Mouse (Mus musculus): Measurements from ENCODE around the gene AC129217.1. TPM values are rescaled to one million over a fixed set of nuclear protein-coding genes. Genes with fewer than 3 reads are reported as not detected.

The AC129217.1 gene
- polyA plus RNA-seq, 1 experiment from 2014 or later, result not detected

- no peak overlapping the region for H3K4me3 ChIP-seq (ENCODE audit: low read depth, low read length)
- WGBS (ENCODE audit: insufficient replicate concordance), result 74% methylated on average over 9 of the region's 9 CpGs
- no peak overlapping the region for H3K9ac ChIP-seq (ENCODE audit: low read depth, low read length)
- H3K27ac ChIP-seq (ENCODE audit: low read length), result peak overlapping the region; percentile 78
- no peak for ATAC-seq (ENCODE audit: low read depth)
- peak overlapping the region; percentile 87; the same call in 1 of the 2 replicates for H3K4me2 ChIP-seq (ENCODE audit: low read depth, low read length)
- H3K4me1 ChIP-seq (ENCODE audit: control insufficient read depth, low read depth, low read length), result peaks cover 12% of the 10 kb centered on the region
- H3K36me3 ChIP-seq (ENCODE audit: control insufficient read depth, insufficient read depth), result peaks cover 10% of the 10 kb centered on the region
- H3K27me3 ChIP-seq (ENCODE audit: control insufficient read depth, insufficient read depth, low read depth, low read length), result no peaks in the 10 kb centered on the region
- no peaks in the 10 kb centered on the region for H3K9me3 ChIP-seq (replicated peaks; ENCODE audit: control insufficient read depth, low read length)
Measured at GRCm38 (mm10) chr19:8803204-8803780, 26.3 kb upstream of the AC129217.1 start.

DNA sequence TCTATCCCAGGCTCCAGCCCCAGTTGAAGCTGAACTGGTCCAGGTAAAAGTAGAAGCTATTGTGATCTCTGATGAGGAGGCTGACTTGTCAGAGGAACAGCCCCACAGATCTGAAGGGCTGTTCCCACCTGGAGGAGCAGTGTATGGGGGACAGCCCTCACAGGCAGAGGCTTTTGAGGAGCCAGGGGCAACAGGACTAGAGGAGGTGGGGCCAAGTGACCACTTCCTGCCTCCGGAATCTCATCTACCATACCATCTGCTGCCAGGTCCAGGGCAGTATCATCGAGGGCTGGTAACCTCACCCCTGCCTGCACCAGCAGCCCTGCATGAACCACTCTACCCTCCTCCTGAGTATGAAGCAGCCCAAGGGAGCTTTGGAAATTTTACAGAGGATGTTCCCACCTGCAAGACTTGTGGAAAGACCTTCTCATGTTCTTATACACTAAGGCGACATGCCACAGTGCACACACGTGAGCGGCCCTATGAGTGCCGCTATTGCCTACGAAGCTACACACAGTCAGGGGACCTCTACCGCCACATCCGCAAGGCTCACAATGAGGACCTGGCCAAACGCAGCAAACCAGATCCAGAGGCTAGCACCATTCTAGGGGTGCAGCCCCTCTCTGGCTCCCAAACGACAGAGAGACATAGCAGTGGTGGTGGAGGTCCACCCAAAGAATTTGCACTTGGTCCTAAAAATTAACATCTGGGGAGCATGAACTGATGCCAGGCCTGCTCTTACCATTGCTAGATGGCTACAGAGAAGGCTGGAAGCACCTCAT is 25.5 kb upstream of the AC129217.1 start:
- Histone ChIP-seq H3K4me3 (ENCODE audit: low read depth, low read length) (no peak overlapping the region), H3K9me3 (replicated peaks; ENCODE audit: control insufficient read depth, low read length) (no peaks in the 10 kb centered on the region), H3K4me2 (ENCODE audit: low read depth, low read length) (no peak overlapping the region), H3K36me3 (ENCODE audit: control insufficient read depth, insufficient read depth) (peaks cover 10% of the 10 kb centered on the region), H3K27ac (ENCODE audit: low read length) (no peak overlapping the region), H3K4me1 (ENCODE audit: control insufficient read depth, low read depth, low read length) (peaks cover 12% of the 10 kb centered on the region), H3K27me3 (ENCODE audit: control insufficient read depth, insufficient read depth, low read depth, low read length) (no peaks in the 10 kb centered on the region), H3K9ac (ENCODE audit: low read depth, low read length) (no peak overlapping the region)
- 68% methylated on average over 11 of the region's 11 CpGs for WGBS (ENCODE audit: insufficient replicate concordance)
- no peak for ATAC-seq (ENCODE audit: low read depth)

DNA sequence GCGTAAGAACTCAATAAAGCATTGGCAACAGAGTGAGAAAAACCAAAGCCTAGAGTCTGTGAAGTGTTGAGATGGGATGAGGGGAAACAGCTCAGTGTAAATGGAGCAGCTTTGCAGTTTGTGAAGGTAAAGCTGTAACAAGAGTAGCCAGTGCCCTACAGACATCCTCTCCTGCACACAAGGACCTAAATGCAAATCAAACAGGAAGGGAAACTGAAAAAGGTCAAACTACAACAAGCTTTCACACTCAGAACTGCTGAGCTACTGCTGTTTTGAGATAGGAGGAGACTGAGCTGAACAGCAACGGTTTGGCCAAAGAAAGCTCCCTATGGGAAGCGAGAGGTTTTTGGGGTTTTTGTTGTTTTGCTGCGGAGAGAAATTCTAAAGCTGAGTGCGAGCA is 22.8 kb upstream of the AC129217.1 start:
- Histone ChIP-seq H3K36me3 (ENCODE audit: control insufficient read depth, insufficient read depth) (peaks cover 24% of the 10 kb centered on the region), H3K27me3 (ENCODE audit: control insufficient read depth, insufficient read depth, low read depth, low read length) (no peaks in the 10 kb centered on the region), H3K9ac (ENCODE audit: low read depth, low read length) (no peak overlapping the region), H3K4me1 (ENCODE audit: control insufficient read depth, low read depth, low read length) (peaks cover 9% of the 10 kb centered on the region), H3K9me3 (replicated peaks; ENCODE audit: control insufficient read depth, low read length) (no peaks in the 10 kb centered on the region), H3K4me2 (ENCODE audit: low read depth, low read length) (no peak overlapping the region), H3K27ac (ENCODE audit: low read length) (peak overlapping the region; percentile 32; the same call in 1 of the 2 replicates), H3K4me3 (ENCODE audit: low read depth, low read length) (no peak overlapping the region)
- ATAC-seq (ENCODE audit: low read depth), result no peak
- 81% methylated on average over 5 of the region's 5 CpGs for WGBS (ENCODE audit: insufficient replicate concordance)

GRCm38 (mm10) chr19:8815812-8816211 is 13.8 kb upstream of the AC129217.1 start:
- no peak overlapping the region for H3K4me2 ChIP-seq (ENCODE audit: low read depth, low read length)
- peaks cover 44% of the 10 kb centered on the region for H3K36me3 ChIP-seq (ENCODE audit: control insufficient read depth, insufficient read depth)
- no peaks in the 10 kb centered on the region for H3K9me3 ChIP-seq (replicated peaks; ENCODE audit: control insufficient read depth, low read length)
- H3K4me3 ChIP-seq (ENCODE audit: low read depth, low read length), result no peak overlapping the region
- no peaks in the 10 kb centered on the region for H3K27me3 ChIP-seq (ENCODE audit: control insufficient read depth, insufficient read depth, low read depth, low read length)
- ATAC-seq (ENCODE audit: low read depth), result no peak
- H3K4me1 ChIP-seq (ENCODE audit: control insufficient read depth, low read depth, low read length), result peaks cover 14% of the 10 kb centered on the region
- no peak overlapping the region for H3K9ac ChIP-seq (ENCODE audit: low read depth, low read length)
- 81% methylated on average over 11 of the region's 11 CpGs for WGBS (ENCODE audit: insufficient replicate concordance)
- no peak overlapping the region for H3K27ac ChIP-seq (ENCODE audit: low read length)

- peak overlapping the region; percentile 37 for H3K9ac ChIP-seq (ENCODE audit: low read depth, low read length)
- peak overlapping the region; percentile 19; the same call in 1 of the 2 replicates for H3K4me3 ChIP-seq (ENCODE audit: low read depth, low read length)
- H3K9me3 ChIP-seq (replicated peaks; ENCODE audit: control insufficient read depth, low read length), result no peaks in the 10 kb centered on the region
- WGBS (ENCODE audit: insufficient replicate concordance), result 78% methylated on average over 3 of the region's 3 CpGs
- H3K27ac ChIP-seq (ENCODE audit: low read length), result no peak overlapping the region
- no peak for ATAC-seq (ENCODE audit: low read depth)
- no peaks in the 10 kb centered on the region for H3K27me3 ChIP-seq (ENCODE audit: control insufficient read depth, insufficient read depth, low read depth, low read length)
- peaks cover 36% of the 10 kb centered on the region for H3K36me3 ChIP-seq (ENCODE audit: control insufficient read depth, insufficient read depth)
- H3K4me1 ChIP-seq (ENCODE audit: control insufficient read depth, low read depth, low read length), result peaks cover 16% of the 10 kb centered on the region
- peak overlapping the region; percentile 17 for H3K4me2 ChIP-seq (ENCODE audit: low read depth, low read length)
Measured at GRCm38 (mm10) chr19:8817001-8817400, 12.6 kb upstream of the AC129217.1 start.

DNA sequence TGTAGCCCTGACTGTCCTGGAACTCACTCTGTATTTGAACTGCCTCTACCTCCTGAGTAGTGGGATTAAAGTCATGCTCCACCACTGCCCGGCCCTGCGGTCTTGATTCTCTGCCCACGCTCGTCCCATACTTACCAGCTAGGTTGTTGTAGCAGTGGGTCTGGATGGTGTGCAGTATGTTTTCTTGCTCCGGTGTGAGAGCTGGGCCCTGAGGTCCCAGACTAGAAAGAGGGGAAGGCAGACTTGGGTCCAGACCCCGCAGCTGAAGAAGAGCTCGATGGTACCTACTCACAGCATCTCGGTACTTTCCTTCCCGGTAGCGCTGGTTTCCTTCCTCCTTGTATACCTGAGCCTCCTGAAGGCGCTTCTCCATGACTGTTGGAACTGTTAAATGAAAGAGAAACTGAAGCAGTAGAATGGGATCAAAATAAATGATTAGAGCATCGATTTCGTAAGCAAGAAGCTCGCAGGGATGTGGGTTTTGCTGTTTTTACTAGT is 11.2 kb upstream of the AC129217.1 start:
- WGBS (ENCODE audit: insufficient replicate concordance), result 14% methylated on average over 14 of the region's 14 CpGs
- Histone ChIP-seq H3K27ac (ENCODE audit: low read length) (peak overlapping the region; percentile 100), H3K9me3 (replicated peaks; ENCODE audit: control insufficient read depth, low read length) (no peaks in the 10 kb centered on the region), H3K4me2 (ENCODE audit: low read depth, low read length) (peak overlapping the region; percentile 93), H3K27me3 (ENCODE audit: control insufficient read depth, insufficient read depth, low read depth, low read length) (no peaks in the 10 kb centered on the region), H3K4me1 (ENCODE audit: control insufficient read depth, low read depth, low read length) (peaks cover 29% of the 10 kb centered on the region), H3K36me3 (ENCODE audit: control insufficient read depth, insufficient read depth) (peaks cover 32% of the 10 kb centered on the region), H3K4me3 (ENCODE audit: low read depth, low read length) (peak overlapping the region; percentile 100), H3K9ac (ENCODE audit: low read depth, low read length) (peak overlapping the region; percentile 99)
- ATAC-seq (ENCODE audit: low read depth), result no peak

GRCm38 (mm10) chr19:8818801-8819595 is 10.6 kb upstream of the AC129217.1 start, which contains the start of gene Ttc9c:
Gene Ttc9c (minus strand): TSS chr19:8819333.
- Histone ChIP-seq H3K9ac (ENCODE audit: low read depth, low read length) (peak within 1 kb of the TSS; percentile 99), H3K36me3 (ENCODE audit: control insufficient read depth, insufficient read depth) (peaks cover 34% of the 10 kb centered on the region), H3K27me3 (ENCODE audit: control insufficient read depth, insufficient read depth, low read depth, low read length) (no peaks in the 10 kb centered on the region), H3K4me1 (ENCODE audit: control insufficient read depth, low read depth, low read length) (peaks cover 31% of the 10 kb centered on the region), H3K4me3 (ENCODE audit: low read depth, low read length) (peak within 1 kb of the TSS; percentile 100), H3K27ac (ENCODE audit: low read length) (peak within 1 kb of the TSS; percentile 100), H3K9me3 (replicated peaks; ENCODE audit: control insufficient read depth, low read length) (no peaks in the 10 kb centered on the region), H3K4me2 (ENCODE audit: low read depth, low read length) (peak within 1 kb of the TSS; percentile 93)
- peak; percentile 76 for ATAC-seq (ENCODE audit: low read depth)
- WGBS (ENCODE audit: insufficient replicate concordance), result under 1% methylated on average over 33 of the region's 33 CpGs

DNA sequence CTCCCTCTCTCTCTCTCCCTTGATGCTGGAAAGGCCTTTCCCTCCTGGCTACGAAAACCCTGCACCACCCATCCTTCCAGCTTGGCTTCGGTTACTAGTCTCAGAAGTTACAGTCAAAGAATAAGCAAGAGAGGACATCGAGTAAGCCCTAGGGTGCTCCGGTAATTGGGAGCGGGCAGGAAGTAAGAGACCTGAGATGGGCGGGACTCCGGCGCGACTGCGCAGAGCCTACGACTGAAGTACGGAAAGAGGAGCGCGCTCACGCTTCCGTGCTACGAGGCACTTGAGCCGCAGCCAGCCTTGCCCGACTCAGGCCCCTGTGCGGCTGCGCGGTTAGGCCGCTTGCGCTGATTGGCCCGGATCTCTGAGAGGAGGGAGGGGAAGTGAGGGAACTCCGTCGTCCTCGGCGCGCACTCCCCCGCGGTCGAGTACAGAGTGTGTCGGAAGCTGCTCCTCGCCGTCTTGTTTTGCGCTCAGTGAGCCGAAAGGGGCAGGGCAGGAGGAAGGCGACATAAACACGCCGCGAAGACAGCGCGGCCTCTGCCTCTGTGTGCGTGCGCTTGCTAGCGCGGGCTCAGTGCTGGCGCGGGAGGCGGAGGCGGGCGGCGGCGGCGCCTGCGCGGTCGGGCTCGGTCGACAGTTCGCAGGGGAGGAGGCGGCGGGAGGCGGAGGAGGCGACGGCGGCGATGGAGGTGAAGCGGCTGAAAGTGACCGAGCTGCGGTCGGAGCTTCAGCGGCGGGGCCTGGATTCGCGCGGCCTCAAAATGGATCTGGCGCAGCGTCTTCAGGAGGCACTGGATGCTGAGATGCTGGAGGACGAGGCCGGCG is 9.8 kb upstream of the AC129217.1 start, which contains the start of gene Hnrnpul2:
Gene Hnrnpul2 (plus strand): TSS at position 415 of the 828 bp plus-strand sequence.
- WGBS (ENCODE audit: insufficient replicate concordance), result under 1% methylated on average over 78 of the region's 83 CpGs
- H3K36me3 ChIP-seq (ENCODE audit: control insufficient read depth, insufficient read depth), result peaks cover 36% of the 10 kb centered on the region
- peak within 1 kb of the TSS; percentile 99 for H3K9ac ChIP-seq (ENCODE audit: low read depth, low read length)
- peak within 1 kb of the TSS; percentile 93 for H3K4me2 ChIP-seq (ENCODE audit: low read depth, low read length)
- H3K4me1 ChIP-seq (ENCODE audit: control insufficient read depth, low read depth, low read length), result peaks cover 31% of the 10 kb centered on the region
- ATAC-seq (ENCODE audit: low read depth), result peak; percentile 90
- no peaks in the 10 kb centered on the region for H3K9me3 ChIP-seq (replicated peaks; ENCODE audit: control insufficient read depth, low read length)
- peak within 1 kb of the TSS; percentile 100 for H3K27ac ChIP-seq (ENCODE audit: low read length)
- H3K27me3 ChIP-seq (ENCODE audit: control insufficient read depth, insufficient read depth, low read depth, low read length), result no peaks in the 10 kb centered on the region
- H3K4me3 ChIP-seq (ENCODE audit: low read depth, low read length), result peak within 1 kb of the TSS; percentile 100
